Mouse (Mus musculus) embryonic facial prominence, embryonic 11.5 days (tissue): ENCODE measurements around the gene Ugcg. TPM values are rescaled to one million over a fixed set of nuclear protein-coding genes. Genes with fewer than 3 reads are reported as not detected.
"Not testable (repeated sequence)": the region's sequence is repeated elsewhere in the genome, so short reads cannot be mapped to it uniquely, and the experiment has no call there.

Experiments
- ATAC-seq: fragments of 200-750 bp; cut with Nextera tagmentation; replicated peaks from 2 replicates; pipeline ENCODE4 v1.8.0; 2017; ENCODE audit warnings: low read depth; ENCODE audit not compliant: insufficient number of reproducible peaks, low FRiP score, low TSS enrichment
- DNase-seq: peaks from one replicate; pipeline ENCODE4 v3.0.0-alpha.2; 2015; ENCODE audit warnings: low spot score
- H3K27ac ChIP-seq: fragments of 300-500 bp; sonication (generic); replicated peaks from 2 replicates; pipeline ENCODE4 v1.5.1; 2014; ENCODE audit warnings: mild to moderate bottlenecking, low read depth, low read length, control low read depth
- H3K27me3 ChIP-seq: fragments of 300-500 bp; sonication (generic); 2 replicates; pipeline ENCODE4 v1.6.1; 2014; ENCODE audit warnings: mild to moderate bottlenecking, low read length, moderate library complexity, mixed read lengths; ENCODE audit not compliant: control insufficient read depth, insufficient read depth
- H3K36me3 ChIP-seq: fragments of 300-500 bp; sonication (generic); replicated peaks from 2 replicates; pipeline ENCODE4 v1.6.1; 2014; ENCODE audit warnings: low read depth, mild to moderate bottlenecking, low read length, moderate library complexity, mixed read lengths; ENCODE audit not compliant: control insufficient read depth, insufficient read depth
- H3K4me1 ChIP-seq: fragments of 300-500 bp; sonication (generic); 2 replicates; pipeline ENCODE4 v1.6.1; 2014; ENCODE audit warnings: low read length, mixed read lengths; ENCODE audit not compliant: control insufficient read depth, insufficient read depth
- H3K4me2 ChIP-seq: fragments of 300-500 bp; sonication (generic); 2 replicates; pipeline ENCODE4 v1.6.1; 2014; ENCODE audit warnings: low read depth, mild to moderate bottlenecking, control low read depth, low read length, moderate library complexity
- H3K4me3 ChIP-seq: fragments of 300-500 bp; sonication (generic); 2 replicates; pipeline ENCODE4 v1.5.1; 2014; ENCODE audit warnings: low read depth, low read length, control low read depth
- H3K9ac ChIP-seq: fragments of 300-500 bp; sonication (generic); replicated peaks from 2 replicates; pipeline ENCODE4 v1.6.1; 2014; ENCODE audit warnings: mild to moderate bottlenecking, control low read depth, low read length
- H3K9me3 ChIP-seq: fragments of 300-500 bp; sonication (generic); replicated peaks from 2 replicates; pipeline ENCODE4 v1.6.1; 2016; ENCODE audit warnings: mild to moderate bottlenecking, low read length, inconsistent platforms, mixed read lengths; ENCODE audit not compliant: control insufficient read depth
- WGBS: fragments of 180-500 bp; shearing (Covaris S2); extraction: QIAGEN DNeasy Blood & Tissue Kit; methylation state at CpG from one replicate; pipeline ENCODE4 v1.1.7; 2014; 5-methylcytosine and 5-hydroxymethylcytosine counted together
- polyA plus RNA-seq: library from polyadenylated mRNA; unstranded; fragments of >200 nt; fragmentation: Nextera tagmentation; extraction: Ambion mirVana; gene quantifications from 2 replicates; pipeline ENCODE4 v1.2.1, GENCODE M21; 2014

The Ugcg gene
- polyA plus RNA-seq, 1 experiment from 2014 or later = 11.8 TPM

GRCm38 (mm10) chr4:59258771-59259170 is 69.7 kb downstream of the Ugcg start:
- DNase-seq (no peak), ATAC-seq (no peak)
- Histone ChIP-seq H3K9me3 (no peaks in the 10 kb centered on the region), H3K36me3 (no peaks in the 10 kb centered on the region), H3K4me3 (no peak overlapping the region), H3K9ac (no peak overlapping the region), H3K27ac (no peak overlapping the region), H3K4me1 (no peaks in the 10 kb centered on the region), H3K27me3 (no peaks in the 10 kb centered on the region), H3K4me2 (no peak overlapping the region)
- WGBS = 82% methylated on average over 2 of the region's 2 CpGs

GRCm38 (mm10) chr4:59259806-59260205 is 70.7 kb downstream of the Ugcg start:
- DNase-seq = no peak

GRCm38 (mm10) chr4:59260871-59261515 is 71.9 kb downstream of the Ugcg start:
- ATAC-seq (no peak), DNase-seq (no peak)
- Histone ChIP-seq H3K4me2 (no peak overlapping the region), H3K4me3 (no peak overlapping the region), H3K27me3 (no peaks in the 10 kb centered on the region), H3K9me3 (no peaks in the 10 kb centered on the region), H3K9ac (no peak overlapping the region), H3K36me3 (no peaks in the 10 kb centered on the region), H3K4me1 (no peaks in the 10 kb centered on the region), H3K27ac (no peak overlapping the region)
- 89% methylated on average over 13 of the region's 13 CpGs for WGBS

More at GRCm38 (mm10) chr4:59259806-59260205, 70.7 kb downstream of the Ugcg start:
- Histone ChIP-seq H3K36me3 (no peaks in the 10 kb centered on the region), H3K9me3 (no peaks in the 10 kb centered on the region), H3K27me3 (no peaks in the 10 kb centered on the region), H3K4me2 (no peak overlapping the region), H3K27ac (no peak overlapping the region), H3K4me3 (no peak overlapping the region), H3K9ac (no peak overlapping the region), H3K4me1 (no peaks in the 10 kb centered on the region)
- 85% methylated on average over 1 of the region's 1 CpGs for WGBS
- no peak for ATAC-seq

GRCm38 (mm10) chr4:59261582-59261981 is 72.5 kb downstream of the Ugcg start:
- H3K27me3 ChIP-seq, H3K27ac ChIP-seq, H3K9me3 ChIP-seq, H3K4me1 ChIP-seq, H3K4me3 ChIP-seq, H3K36me3 ChIP-seq, H3K9ac ChIP-seq, H3K4me2 ChIP-seq, ATAC-seq, DNase-seq: not testable (repeated sequence)
- WGBS = 92% methylated on average over 3 of the region's 10 CpGs

- H3K27ac ChIP-seq = no peak overlapping the region
- H3K4me2 ChIP-seq = no peak overlapping the region
- no peaks in the 10 kb centered on the region for H3K27me3 ChIP-seq
- no peaks in the 10 kb centered on the region for H3K9me3 ChIP-seq
- DNase-seq (no peak), ATAC-seq (no peak)
- no peaks in the 10 kb centered on the region for H3K36me3 ChIP-seq
- no peak overlapping the region for H3K4me3 ChIP-seq
- H3K4me1 ChIP-seq = no peaks in the 10 kb centered on the region
- WGBS = 73% methylated on average over 6 of the region's 6 CpGs
- H3K9ac ChIP-seq = no peak overlapping the region
Measured at GRCm38 (mm10) chr4:59262156-59262555, 73.1 kb downstream of the Ugcg start.

- no peak for DNase-seq
- Histone ChIP-seq H3K4me3 (no peak overlapping the region), H3K36me3 (no peaks in the 10 kb centered on the region), H3K9ac (no peak overlapping the region), H3K4me2 (no peak overlapping the region), H3K4me1 (no peaks in the 10 kb centered on the region), H3K27ac (no peak overlapping the region), H3K27me3 (no peaks in the 10 kb centered on the region), H3K9me3 (no peaks in the 10 kb centered on the region)
- 89% methylated on average over 2 of the region's 2 CpGs for WGBS
- ATAC-seq = no peak
Measured at GRCm38 (mm10) chr4:59263418-59263817, 74.4 kb downstream of the Ugcg start.

GRCm38 (mm10) chr4:59264611-59265095 is 75.6 kb downstream of the Ugcg start:
- no peak for ATAC-seq
- H3K4me2 ChIP-seq = no peak overlapping the region
- H3K9ac ChIP-seq = no peak overlapping the region
- no peaks in the 10 kb centered on the region for H3K4me1 ChIP-seq
- H3K4me3 ChIP-seq = no peak overlapping the region
- no peak for DNase-seq
- 92% methylated on average over 7 of the region's 7 CpGs for WGBS
- H3K27ac ChIP-seq = no peak overlapping the region
- H3K9me3 ChIP-seq = no peaks in the 10 kb centered on the region; the same call in 1 of the 2 replicates
- H3K36me3 ChIP-seq = no peaks in the 10 kb centered on the region
- H3K27me3 ChIP-seq = no peaks in the 10 kb centered on the region

- 89% methylated on average over 5 of the region's 5 CpGs for WGBS
- H3K4me2 ChIP-seq = no peak overlapping the region
Measured at GRCm38 (mm10) chr4:59265182-59265581, 76.1 kb downstream of the Ugcg start.

More at GRCm38 (mm10) chr4:59265182-59265581, 76.1 kb downstream of the Ugcg start:
- H3K9ac ChIP-seq = no peak overlapping the region
- no peaks in the 10 kb centered on the region for H3K36me3 ChIP-seq
- ATAC-seq = no peak
- H3K27me3 ChIP-seq = no peaks in the 10 kb centered on the region
- H3K4me1 ChIP-seq = no peaks in the 10 kb centered on the region
- no peak overlapping the region for H3K4me3 ChIP-seq
- no peak overlapping the region for H3K27ac ChIP-seq
- no peak for DNase-seq
- H3K9me3 ChIP-seq = no peaks in the 10 kb centered on the region; the same call in 1 of the 2 replicates
